Mouse (Mus musculus) forebrain, embryonic 11.5 days (tissue): Measurements from ENCODE around the gene Ppp1r3a. TPM values are rescaled to one million over a fixed set of nuclear protein-coding genes. Genes with fewer than 3 reads are reported as not detected.
"Not testable (repeated sequence)": the region's sequence is repeated elsewhere in the genome, so short reads cannot be mapped to it uniquely, and the experiment has no call there.

Experiments
- ATAC-seq: fragments of 200-750 bp; cut with Nextera tagmentation; replicated peaks from 2 replicates; pipeline ENCODE4 v1.8.0; 2017; ENCODE audit warnings: moderate TSS enrichment; ENCODE audit not compliant: low FRiP score
- DNase-seq: peaks from one replicate; pipeline ENCODE4 v3.0.0-alpha.2; 2017; ENCODE audit warnings: low spot score
- H3K27ac ChIP-seq: fragments of 300-500 bp; sonication (generic); 2 replicates; pipeline ENCODE4 v1.5.1; 2014; ENCODE audit warnings: low read depth, low read length
- H3K27me3 ChIP-seq: fragments of 300-500 bp; sonication (generic); 2 replicates; pipeline ENCODE4 v1.6.1; 2014; ENCODE audit warnings: mild to moderate bottlenecking, low read length, mixed read lengths; ENCODE audit not compliant: control insufficient read depth, insufficient read depth
- H3K36me3 ChIP-seq: fragments of 300-500 bp; sonication (generic); 2 replicates; pipeline ENCODE4 v1.6.1; 2014; ENCODE audit warnings: mild to moderate bottlenecking, low read length, moderate library complexity, mixed read lengths; ENCODE audit not compliant: control insufficient read depth, insufficient read depth
- H3K4me1 ChIP-seq: fragments of 300-500 bp; sonication (generic); replicated peaks from 2 replicates; pipeline ENCODE4 v1.6.1; 2014; ENCODE audit warnings: low read length, mixed read lengths; ENCODE audit not compliant: control insufficient read depth, insufficient read depth
- H3K4me2 ChIP-seq: fragments of 300-500 bp; sonication (generic); 2 replicates; pipeline ENCODE4 v1.6.1; 2014; ENCODE audit warnings: low read depth, mild to moderate bottlenecking, low read length, moderate library complexity, mixed read lengths; ENCODE audit not compliant: severe bottlenecking
- H3K4me3 ChIP-seq: fragments of 300-500 bp; sonication (generic); 2 replicates; pipeline ENCODE4 v1.5.1; 2014; ENCODE audit warnings: low read depth, low read length
- H3K9ac ChIP-seq: fragments of 300-500 bp; sonication (generic); 2 replicates; pipeline ENCODE4 v1.6.1; 2014; ENCODE audit warnings: low read length
- H3K9me3 ChIP-seq: fragments of 300-500 bp; sonication (generic); 2 replicates; pipeline ENCODE4 v1.6.1; 2016; ENCODE audit warnings: low read length, mixed read lengths; ENCODE audit not compliant: control insufficient read depth
- WGBS: fragments of 180-500 bp; shearing (Covaris S2); extraction: QIAGEN DNeasy Blood & Tissue Kit; methylation state at CpG from one replicate; pipeline ENCODE4 v1.1.7; 2014; 5-methylcytosine and 5-hydroxymethylcytosine counted together
- polyA plus RNA-seq: library from polyadenylated mRNA; unstranded; fragments of >200 nt; fragmentation: Nextera tagmentation; extraction: Ambion mirVana; gene quantifications from 2 replicates; pipeline ENCODE4 v1.2.1, GENCODE M21; 2014

Gene Ppp1r3a
- polyA plus RNA-seq, 1 experiment from 2014 or later = not detected

DNA sequence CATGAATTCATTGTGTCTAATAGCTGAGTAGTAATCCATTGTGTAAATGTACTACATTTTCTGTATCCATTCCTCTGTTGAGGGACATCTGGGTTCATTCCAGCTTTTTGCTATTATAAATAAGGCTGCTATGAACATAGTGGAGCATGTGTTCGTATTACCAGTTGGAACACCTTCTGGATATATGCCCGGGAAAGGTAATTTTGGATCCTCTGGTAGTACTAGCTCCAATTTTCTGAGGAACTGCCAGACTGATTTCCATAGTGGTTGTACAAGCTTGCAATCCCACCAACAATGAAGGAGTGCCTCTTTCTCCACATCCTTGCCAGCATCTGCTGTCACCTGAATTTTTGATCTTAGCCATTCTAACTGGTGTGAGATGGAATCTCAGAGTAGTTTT is 86.1 kb downstream of the Ppp1r3a start:
- H3K36me3 ChIP-seq = not testable (repeated sequence)

DNA sequence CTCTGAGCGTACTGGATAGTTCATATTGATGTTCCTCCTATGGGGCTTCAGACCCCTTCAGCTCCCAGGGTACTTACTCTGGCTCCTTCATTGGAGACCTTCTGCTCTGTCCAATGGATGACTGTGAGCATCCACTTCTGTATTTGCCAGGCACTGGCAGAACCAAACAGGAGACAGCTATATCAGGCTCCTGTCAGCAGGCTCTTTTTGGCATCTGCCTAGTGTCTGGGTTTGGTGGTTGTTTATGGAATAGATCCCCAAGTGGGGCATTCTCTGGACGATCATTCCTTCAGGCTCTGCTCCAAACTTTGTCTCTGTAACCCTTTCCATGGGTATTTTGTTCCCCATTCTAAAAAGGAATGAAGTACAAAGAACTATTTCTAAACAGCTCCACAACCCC is 87.4 kb downstream of the Ppp1r3a start:
- H3K9me3 ChIP-seq, H3K9ac ChIP-seq, DNase-seq, ATAC-seq, H3K36me3 ChIP-seq, H3K4me2 ChIP-seq, H3K4me3 ChIP-seq, H3K27ac ChIP-seq, H3K27me3 ChIP-seq, H3K4me1 ChIP-seq: not testable (repeated sequence)
- WGBS = 89% methylated on average over 2 of the region's 2 CpGs

More for the DNA sequence above, 86.1 kb downstream of the Ppp1r3a start:
- H3K9me3 ChIP-seq, DNase-seq, ATAC-seq, H3K27me3 ChIP-seq, H3K4me1 ChIP-seq, H3K27ac ChIP-seq, H3K4me2 ChIP-seq, H3K9ac ChIP-seq, H3K4me3 ChIP-seq: not testable (repeated sequence)
- WGBS = 92% methylated on average over 2 of the region's 2 CpGs

Other genes starting within 250 kb of the Ppp1r3a start
- 33.2 and 33.5 TPM in 2 replicates for gene Foxp2, start 146.1 kb upstream of the Ppp1r3a start, polyA plus RNA-seq